Mouse (Mus musculus) cerebellum, adult 2 months (tissue): ENCODE data around the gene Cnot6l. TPM values are rescaled to one million over a fixed set of nuclear protein-coding genes. Genes with fewer than 3 reads are reported as not detected.
A peak's percentile ranks its signal among the peaks of the same experiment; 100 is the strongest.

Source experiments
- DNase-seq, 2 experiments: peaks; one replicate each; pipeline ENCODE4 v3.0.0; 2021
- H3K27ac ChIP-seq: fragments of 200-500 bp; 2 replicates; pipeline ENCODE4 v1.5.1; 2012; ENCODE audit warnings: low read length, control low read depth, inconsistent platforms; ENCODE audit not compliant: insufficient read depth
- H3K27me3 ChIP-seq: fragments of 200-500 bp; 2 replicates; pipeline ENCODE4 v1.6.1; 2012; ENCODE audit warnings: inconsistent platforms, mild to moderate bottlenecking, low read length, moderate library complexity; ENCODE audit not compliant: control insufficient read depth, insufficient read depth
- H3K4me1 ChIP-seq: fragments of 200-500 bp; 2 replicates; pipeline ENCODE4 v1.6.1; 2011; ENCODE audit warnings: low read length; ENCODE audit not compliant: control insufficient read depth, insufficient read depth
- H3K4me3 ChIP-seq: fragments of 200-500 bp; replicated peaks from 2 replicates; pipeline ENCODE3; 2011; ENCODE audit warnings: mild to moderate bottlenecking, low read depth, low read length, control low read depth; ENCODE audit not compliant: insufficient read depth
- CTCF ChIP-seq: fragments of 200-500 bp; IDR thresholded peaks from 2 replicates; pipeline ENCODE4 v1.5.1; 2011; ENCODE audit warnings: low read depth, mild to moderate bottlenecking, control low read depth, low read length, moderate library complexity, borderline replicate concordance; ENCODE audit not compliant: insufficient read depth
- POLR2A ChIP-seq: fragments of 200-500 bp; IDR thresholded peaks from 2 replicates; pipeline ENCODE4 v1.6.1; 2011; ENCODE audit warnings: low read length, control low read depth, borderline replicate concordance; ENCODE audit not compliant: insufficient read depth
- WGBS: fragments of 180-500 bp; shearing (Covaris S2); methylation state at CpG from one replicate; pipeline ENCODE4 v1.1.7; 2018; 5-methylcytosine and 5-hydroxymethylcytosine counted together
- polyA plus RNA-seq: library from polyadenylated mRNA; depleted of rRNA; stranded (reverse); fragments of >200 nt; gene quantifications from 2 replicates; pipeline ENCODE4 v1.2.3, GENCODE M21; 2012

Gene Cnot6l
- polyA plus RNA-seq, 1 experiment, result 15.2 TPM

GRCm38 (mm10) chr5:96160467-96161262 lies 3.3 kb downstream of the Cnot6l start:
- Histone ChIP-seq H3K27me3 (no peaks in the 10 kb centered on the region), H3K4me3 (peak overlapping the region; percentile 99), H3K27ac (peak overlapping the region; percentile 72), H3K4me1 (no peaks in the 10 kb centered on the region; the same call in 1 of the 2 replicates)
- peak; percentile 33 to 57 for DNase-seq
- peak; percentile 28; the same call in 1 of the 2 replicates for TF ChIP-seq POLR2A
- TF ChIP-seq CTCF, result no peak
- under 1% methylated on average over 47 of the region's 50 CpGs for WGBS

GRCm38 (mm10) chr5:96142351-96142750 lies 21.6 kb downstream of the Cnot6l start:
- Histone ChIP-seq H3K4me3 (no peak overlapping the region), H3K4me1 (no peaks in the 10 kb centered on the region), H3K27ac (no peak overlapping the region), H3K27me3 (no peaks in the 10 kb centered on the region; the same call in 1 of the 2 replicates)
- 85% methylated on average over 2 of the region's 2 CpGs for WGBS
- TF ChIP-seq POLR2A, result no peak
- no peak for TF ChIP-seq CTCF
- DNase-seq, result no peak

- DNase-seq, result no peak
- TF ChIP-seq CTCF, result no peak
- WGBS, result 95% methylated on average over 2 of the region's 2 CpGs
- Histone ChIP-seq H3K4me3 (no peak overlapping the region), H3K27me3 (no peaks in the 10 kb centered on the region), H3K4me1 (no peaks in the 10 kb centered on the region), H3K27ac (no peak overlapping the region)
Measured at GRCm38 (mm10) chr5:96130683-96131082, 33.3 kb downstream of the Cnot6l start.

- 97% methylated on average over 1 of the region's 1 CpGs for WGBS
- no peak for DNase-seq
- TF ChIP-seq POLR2A, result no peak
- TF ChIP-seq CTCF, result no peak
Measured at GRCm38 (mm10) chr5:96126856-96127255, 37.1 kb downstream of the Cnot6l start.

GRCm38 (mm10) chr5:96114943-96115342 lies 49.0 kb downstream of the Cnot6l start:
- no peaks in the 10 kb centered on the region for H3K4me1 ChIP-seq
- no peak for TF ChIP-seq POLR2A
- no peaks in the 10 kb centered on the region for H3K27me3 ChIP-seq
- no peak for DNase-seq
- H3K4me3 ChIP-seq, result no peak overlapping the region
- no peak overlapping the region for H3K27ac ChIP-seq
- 92% methylated on average over 3 of the region's 3 CpGs for WGBS

More at GRCm38 (mm10) chr5:96126856-96127255, 37.1 kb downstream of the Cnot6l start:
- Histone ChIP-seq H3K4me3 (no peak overlapping the region), H3K4me1 (no peaks in the 10 kb centered on the region), H3K27ac (no peak overlapping the region), H3K27me3 (no peaks in the 10 kb centered on the region)

- Histone ChIP-seq H3K4me1 (no peaks in the 10 kb centered on the region), H3K4me3 (no peak overlapping the region), H3K27ac (no peak overlapping the region), H3K27me3 (no peaks in the 10 kb centered on the region)
- no peak for DNase-seq
- TF ChIP-seq CTCF (no peak), POLR2A (no peak)
- 100% methylated on average over 1 of the region's 1 CpGs for WGBS
Measured at GRCm38 (mm10) chr5:96104644-96105043, 59.3 kb downstream of the Cnot6l start.

- Histone ChIP-seq H3K27ac (no peak overlapping the region), H3K4me1 (no peaks in the 10 kb centered on the region), H3K27me3 (no peaks in the 10 kb centered on the region), H3K4me3 (no peak overlapping the region)
- no peak for TF ChIP-seq POLR2A
- no peak for TF ChIP-seq CTCF
- whole genome bisulfite sequencing, result 85% methylated on average over 2 of the region's 2 CpGs
- no peak for DNase-seq
Measured at GRCm38 (mm10) chr5:96091468-96091867, 72.5 kb downstream of the Cnot6l start.

GRCm38 (mm10) chr5:96085324-96085723 lies 78.6 kb downstream of the Cnot6l start:
- Histone ChIP-seq H3K27me3 (no peaks in the 10 kb centered on the region), H3K4me3 (no peak overlapping the region), H3K4me1 (no peaks in the 10 kb centered on the region), H3K27ac (no peak overlapping the region)
- TF ChIP-seq CTCF (no peak), POLR2A (no peak)
- DNase-seq, result no peak
